Mouse (Mus musculus): Measurements from ENCODE around the gene Ntn5. TPM values are rescaled to one million over a fixed set of nuclear protein-coding genes. Genes with fewer than 3 reads are reported as not detected.

Ntn5 gene
- polyA plus RNA-seq, 1 experiment from 2014 or later: not detected

GRCm38 (mm10) chr7:45733477-45733876 lies 49.7 kb downstream of the Ntn5 start:
- no peaks in the 10 kb centered on the region for H3K79me2 ChIP-seq (ENCODE audit: inconsistent target)
- WGBS (ENCODE audit: missing documents): 59% methylated on average over 5 of the region's 5 CpGs
- H3K4me3 ChIP-seq (ENCODE audit: inconsistent target): no peak overlapping the region
- H3K27ac ChIP-seq: no peak overlapping the region
- H3K36me3 ChIP-seq (ENCODE audit: inconsistent target): no peaks in the 10 kb centered on the region

GRCm38 (mm10) chr7:45739162-45739763 lies 55.4 kb downstream of the Ntn5 start:
- WGBS (ENCODE audit: missing documents): 8% methylated on average over 9 of the region's 9 CpGs
- H3K27ac ChIP-seq: no peak overlapping the region
- H3K36me3 ChIP-seq (ENCODE audit: inconsistent target): no peaks in the 10 kb centered on the region
- no peak overlapping the region for H3K4me3 ChIP-seq (ENCODE audit: inconsistent target)
- H3K79me2 ChIP-seq (ENCODE audit: inconsistent target): no peaks in the 10 kb centered on the region

- H3K4me3 ChIP-seq (ENCODE audit: inconsistent target): no peak overlapping the region
Measured at GRCm38 (mm10) chr7:45739820-45740219, 56.0 kb downstream of the Ntn5 start.

GRCm38 (mm10) chr7:45741308-45741707 lies 57.5 kb downstream of the Ntn5 start:
- no peaks in the 10 kb centered on the region for H3K36me3 ChIP-seq (ENCODE audit: inconsistent target)
- no peaks in the 10 kb centered on the region for H3K79me2 ChIP-seq (ENCODE audit: inconsistent target)
- WGBS (ENCODE audit: missing documents): 14% methylated on average over 10 of the region's 12 CpGs
- peak overlapping the region; percentile 65 for H3K27ac ChIP-seq
- peak overlapping the region; percentile 49; the same call in 1 of the 2 replicates for H3K4me3 ChIP-seq (ENCODE audit: inconsistent target)

More at GRCm38 (mm10) chr7:45739820-45740219, 56.0 kb downstream of the Ntn5 start:
- Histone ChIP-seq H3K36me3 (ENCODE audit: inconsistent target) (no peaks in the 10 kb centered on the region), H3K27ac (no peak overlapping the region), H3K79me2 (ENCODE audit: inconsistent target) (no peaks in the 10 kb centered on the region)
- WGBS (ENCODE audit: missing documents): 66% methylated on average over 7 of the region's 10 CpGs

- H3K79me2 ChIP-seq (ENCODE audit: inconsistent target): no peaks in the 10 kb centered on the region
- WGBS (ENCODE audit: missing documents): 21% methylated on average over 11 of the region's 11 CpGs
- peak overlapping the region; percentile 49 for H3K4me3 ChIP-seq (ENCODE audit: inconsistent target)
- no peaks in the 10 kb centered on the region for H3K36me3 ChIP-seq (ENCODE audit: inconsistent target)
- H3K27ac ChIP-seq: peak overlapping the region; percentile 65
Measured at GRCm38 (mm10) chr7:45741777-45742176, 58.0 kb downstream of the Ntn5 start.

GRCm38 (mm10) chr7:45742338-45742737 lies 58.5 kb downstream of the Ntn5 start:
- Histone ChIP-seq H3K36me3 (ENCODE audit: inconsistent target) (no peaks in the 10 kb centered on the region), H3K27ac (peak overlapping the region; percentile 65), H3K79me2 (ENCODE audit: inconsistent target) (no peaks in the 10 kb centered on the region), H3K4me3 (ENCODE audit: inconsistent target) (peak overlapping the region; percentile 49)
- 11% methylated on average over 19 of the region's 19 CpGs for WGBS (ENCODE audit: missing documents)

Other genes with a start within 250 kb of the Ntn5 start
- gene Gys1, start 249.2 kb upstream of the Ntn5 start, polyA plus RNA-seq (2018): 7.1 to 9.5 TPM (median 7.3 TPM) in 3 replicates
- gene Ruvbl2, start 245.9 kb upstream of the Ntn5 start, polyA plus RNA-seq (2018): 14.9 to 41.5 TPM (median 18.7 TPM) in 3 replicates
- gene Ftl1, start 224.1 kb upstream of the Ntn5 start, polyA plus RNA-seq (2018): 15,351 to 37,573 TPM (median 32,957 TPM) in 3 replicates
- 72.6 to 246 TPM (median 245 TPM) in 3 replicates for gene Bax, start 217.1 kb upstream of the Ntn5 start, polyA plus RNA-seq (2018)
- gene Tulp2, start 202.1 kb upstream of the Ntn5 start, polyA plus RNA-seq (2018): not detected in 3 replicates
- not detected in 3 replicates for gene Gm45808, start 197.2 kb upstream of the Ntn5 start, polyA plus RNA-seq (2018)
- 12.5 to 24.6 TPM (median 12.8 TPM) in 3 replicates for gene Dhdh, start 195.2 kb upstream of the Ntn5 start, polyA plus RNA-seq (2018)
- 298 to 734 TPM (median 400 TPM) in 3 replicates for gene Nucb1, start 173.6 kb upstream of the Ntn5 start, polyA plus RNA-seq (2018)
- 21.4 to 32.3 TPM (median 27.6 TPM) in 3 replicates for gene Ppp1r15a, start 157.8 kb upstream of the Ntn5 start, polyA plus RNA-seq (2018)
- gene Plekha4, start 157.7 kb upstream of the Ntn5 start, polyA plus RNA-seq (2018): 0.04 to 1.5 TPM (median 0.68 TPM) in 3 replicates
- 0.78 to 5.8 TPM (median 1.3 TPM) in 3 replicates for gene Hsd17b14, start 129.1 kb upstream of the Ntn5 start, polyA plus RNA-seq (2018)
- 31.4 to 52.8 TPM (median 38.5 TPM) in 3 replicates for gene Bcat2, start 113.9 kb upstream of the Ntn5 start, polyA plus RNA-seq (2018)
- gene Fgf21, start 68.5 kb upstream of the Ntn5 start, polyA plus RNA-seq (2018): not detected in 3 replicates
- not detected in 3 replicates for gene Fut1, start 66.7 kb upstream of the Ntn5 start, polyA plus RNA-seq (2018)
- not detected in 3 replicates for gene Izumo1, start 62.2 kb upstream of the Ntn5 start, polyA plus RNA-seq (2018)
- gene Rasip1, start 56.5 kb upstream of the Ntn5 start, polyA plus RNA-seq (2018): 0.04 to 0.08 TPM (median 0.07 TPM) in 3 replicates
- gene Mamstr, start 44.0 kb upstream of the Ntn5 start, polyA plus RNA-seq (2018): not detected in 3 replicates
- gene Fut2, start 17.6 kb upstream of the Ntn5 start, polyA plus RNA-seq (2018): not detected in 3 replicates
- not detected in 3 replicates for gene Sec1, start 10.4 kb downstream of the Ntn5 start, polyA plus RNA-seq (2018)
- 0.56 TPM in 1 of 3 replicates, not detected in the others for gene Car11, start 15.8 kb downstream of the Ntn5 start, polyA plus RNA-seq (2018)
- gene Dbp, start 21.1 kb downstream of the Ntn5 start, polyA plus RNA-seq (2018): 11.3 to 58.2 TPM (median 52.9 TPM) in 3 replicates
- 290 to 1,003 TPM (median 791 TPM) in 3 replicates for gene Rpl18, start 31.4 kb downstream of the Ntn5 start, polyA plus RNA-seq (2018)
- gene Sphk2, start 34.0 kb downstream of the Ntn5 start, polyA plus RNA-seq (2018): 47.1 to 55.5 TPM (median 51.5 TPM) in 3 replicates
- not detected in 3 replicates for gene Fam83e, start 37.2 kb downstream of the Ntn5 start, polyA plus RNA-seq (2018)
- not detected in 3 replicates for gene Spaca4, start 41.8 kb downstream of the Ntn5 start, polyA plus RNA-seq (2018)
- 0.04 to 0.06 TPM in 2 of 3 replicates, not detected in the other for gene Lmtk3, start 99.7 kb downstream of the Ntn5 start, polyA plus RNA-seq (2018)
- gene Sult2b1, start 100.6 kb downstream of the Ntn5 start, polyA plus RNA-seq (2018): 0.55 to 1.1 TPM (median 0.56 TPM) in 3 replicates
- gene Cyth2, start 130.6 kb downstream of the Ntn5 start, polyA plus RNA-seq (2018): 42.8 to 66.2 TPM (median 50.0 TPM) in 3 replicates
- not detected in 3 replicates for gene Kcnj14, start 140.8 kb downstream of the Ntn5 start, polyA plus RNA-seq (2018)
- gene Grwd1, start 146.9 kb downstream of the Ntn5 start, polyA plus RNA-seq (2018): 4.9 to 28.9 TPM (median 5.3 TPM) in 3 replicates
- 103 to 141 TPM (median 125 TPM) in 3 replicates for gene Kdelr1, start 188.8 kb downstream of the Ntn5 start, polyA plus RNA-seq (2018)
- 0.11 to 0.12 TPM in 2 of 3 replicates, not detected in the other for gene Grin2d, start 194.4 kb downstream of the Ntn5 start, polyA plus RNA-seq (2018)
- gene Syngr4, start 212.7 kb downstream of the Ntn5 start, polyA plus RNA-seq (2018): not detected in 3 replicates
- 11.6 to 13.1 TPM (median 12.8 TPM) in 3 replicates for gene Tmem143, start 212.9 kb downstream of the Ntn5 start, polyA plus RNA-seq (2018)
- 271 to 666 TPM (median 552 TPM) in 3 replicates for gene Emp3, start 237.4 kb downstream of the Ntn5 start, polyA plus RNA-seq (2018)
- gene Ccdc114, start 240.1 kb downstream of the Ntn5 start, polyA plus RNA-seq (2018): 0.65 to 1.0 TPM (median 1.0 TPM) in 3 replicates